Mouse (Mus musculus) mesoderm, embryonic 11.5 days (tissue): ENCODE data around the gene Auts2.
A peak's percentile ranks its signal among the peaks of the same experiment; 100 is the strongest.

ENCODE experiments used
- DNase-seq: peaks from one replicate; pipeline ENCODE4 v3.0.0-alpha.2; 2012; ENCODE audit warnings: low read depth, low spot score

The Auts2 gene

GRCm38 (mm10) chr5:132265015-132265414 lies 278.1 kb downstream of the Auts2 start:
- DNase-seq: no peak

- DNase-seq: no peak
These were observed 281.4 kb downstream of the Auts2 start for GRCm38 (mm10) chr5:132261750-132262149.

GRCm38 (mm10) chr5:132258882-132259281 lies 284.3 kb downstream of the Auts2 start:
- no peak for DNase-seq

GRCm38 (mm10) chr5:132255579-132255978 lies 287.6 kb downstream of the Auts2 start:
- no peak for DNase-seq

- DNase-seq: no peak
These were observed 293.6 kb downstream of the Auts2 start for GRCm38 (mm10) chr5:132249523-132249922.

GRCm38 (mm10) chr5:132248069-132248468 lies 295.1 kb downstream of the Auts2 start:
- DNase-seq: no peak

- DNase-seq: no peak
These were observed 307.7 kb downstream of the Auts2 start for GRCm38 (mm10) chr5:132235460-132235859.

GRCm38 (mm10) chr5:132234471-132234870 lies 308.7 kb downstream of the Auts2 start:
- DNase-seq: no peak

GRCm38 (mm10) chr5:132231280-132232047 lies 311.7 kb downstream of the Auts2 start:
- DNase-seq: peak; percentile 77

GRCm38 (mm10) chr5:132229644-132230357 lies 313.3 kb downstream of the Auts2 start:
- DNase-seq: peak; percentile 50

- no peak for DNase-seq
These were observed 314.1 kb downstream of the Auts2 start for GRCm38 (mm10) chr5:132229023-132229422.

- DNase-seq: no peak
These were observed 322.7 kb downstream of the Auts2 start for GRCm38 (mm10) chr5:132220376-132220930.

- DNase-seq: no peak
These were observed 327.0 kb downstream of the Auts2 start for GRCm38 (mm10) chr5:132216143-132216542.

- DNase-seq: no peak
These were observed 330.7 kb downstream of the Auts2 start for GRCm38 (mm10) chr5:132212446-132212845.

GRCm38 (mm10) chr5:132209694-132210093 lies 333.4 kb downstream of the Auts2 start:
- DNase-seq: no peak

GRCm38 (mm10) chr5:132206220-132206619 lies 336.9 kb downstream of the Auts2 start:
- no peak for DNase-seq

GRCm38 (mm10) chr5:132203846-132204245 lies 339.3 kb downstream of the Auts2 start:
- no peak for DNase-seq

- DNase-seq: no peak
These were observed 342.0 kb downstream of the Auts2 start for GRCm38 (mm10) chr5:132201077-132201645.

- no peak for DNase-seq
These were observed 342.5 kb downstream of the Auts2 start for GRCm38 (mm10) chr5:132200595-132200994.

GRCm38 (mm10) chr5:132195048-132195533 lies 348.1 kb downstream of the Auts2 start:
- peak; percentile 56 for DNase-seq

- no peak for DNase-seq
These were observed 353.0 kb downstream of the Auts2 start for GRCm38 (mm10) chr5:132190190-132190589.

- peak; percentile 43 for DNase-seq
These were observed 356.5 kb downstream of the Auts2 start for GRCm38 (mm10) chr5:132186659-132187058.
